Mouse (Mus musculus) adrenal gland, adult (tissue): ENCODE results near the gene Irf6.

ENCODE experiments used
- DNase-seq, 2 experiments: peaks; one replicate each; pipeline ENCODE4 v3.0.0; 2022 to 2023; ENCODE audit warnings: low spot score in 1 of 2; ENCODE audit not compliant: inconsistent age in 2 of 2

The Irf6 gene

DNA sequence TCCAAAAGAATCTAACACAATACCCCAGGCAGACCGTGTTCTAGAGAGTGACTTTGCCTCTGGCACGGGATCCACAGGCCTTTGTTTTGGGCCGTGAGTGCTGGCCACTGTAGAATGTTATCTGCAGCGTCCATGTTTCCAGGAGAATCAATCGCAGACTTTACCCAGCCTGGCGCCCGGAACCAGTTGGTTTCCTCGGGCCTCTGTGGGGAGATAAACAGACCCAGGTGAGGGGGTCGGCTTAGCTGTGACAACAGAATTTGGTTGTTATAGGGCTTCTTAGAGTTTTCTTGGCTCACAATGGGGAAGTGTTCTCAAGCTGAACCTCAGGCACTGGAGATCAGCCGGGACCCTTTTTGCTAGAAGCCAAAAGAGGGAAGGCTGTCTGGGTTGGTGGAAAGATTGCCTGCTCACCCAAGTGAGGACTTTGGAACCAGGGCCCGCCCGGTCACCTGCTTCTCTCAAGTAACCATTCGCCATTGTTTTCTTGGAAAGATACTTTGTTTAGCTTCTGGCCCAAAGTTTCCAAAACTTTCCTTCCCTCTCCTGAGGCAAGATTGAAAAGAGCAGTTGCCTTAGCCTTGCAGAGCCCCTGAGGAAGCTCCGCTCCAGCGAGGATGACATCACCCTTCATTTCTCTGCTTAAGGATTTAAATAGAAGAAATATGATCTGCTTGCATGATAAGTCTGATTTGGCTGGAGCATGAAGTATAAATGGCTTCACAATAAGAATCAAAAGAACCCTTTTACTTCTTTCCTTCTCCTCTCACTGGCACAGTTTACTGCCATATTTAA, 3.6 kb downstream of the Irf6 start:
- DNase-seq: no peak

DNA sequence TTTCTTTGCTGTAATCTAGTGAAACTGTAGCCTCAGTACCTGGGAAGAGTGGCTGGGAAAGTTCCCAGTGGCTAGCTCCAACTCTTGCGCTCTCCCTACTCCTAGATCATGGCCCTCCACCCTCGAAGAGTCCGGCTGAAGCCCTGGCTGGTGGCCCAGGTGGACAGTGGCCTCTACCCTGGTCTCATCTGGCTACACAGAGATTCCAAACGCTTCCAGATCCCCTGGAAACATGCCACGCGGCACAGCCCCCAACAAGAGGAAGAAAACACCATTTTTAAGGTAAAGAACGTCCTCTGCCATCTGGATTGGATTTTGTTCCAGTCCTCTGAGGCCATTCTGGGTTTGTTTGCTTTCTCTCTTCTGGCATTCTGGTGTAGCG, 4.2 kb downstream of the Irf6 start:
- no peak for DNase-seq

DNA sequence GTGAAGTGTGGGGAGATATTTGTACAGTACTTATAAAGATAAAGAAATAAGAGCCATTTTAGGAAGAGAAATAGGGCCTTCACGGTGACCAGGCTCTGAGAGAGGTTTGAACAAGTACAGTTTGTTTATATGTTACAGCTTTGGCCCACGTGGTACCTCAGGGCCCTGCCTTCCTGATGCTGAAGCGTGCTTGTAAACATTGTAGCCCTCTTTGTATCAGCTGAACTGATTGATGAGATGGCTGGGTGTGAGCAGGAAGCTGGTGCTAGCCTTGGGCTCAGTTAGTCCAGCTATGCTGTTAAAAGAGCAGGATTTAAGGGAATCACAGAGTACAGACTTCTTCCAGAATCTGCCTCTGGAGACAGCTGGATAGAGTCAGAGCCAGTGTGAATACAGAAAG, 6.3 kb downstream of the Irf6 start:
- no peak for DNase-seq

DNA sequence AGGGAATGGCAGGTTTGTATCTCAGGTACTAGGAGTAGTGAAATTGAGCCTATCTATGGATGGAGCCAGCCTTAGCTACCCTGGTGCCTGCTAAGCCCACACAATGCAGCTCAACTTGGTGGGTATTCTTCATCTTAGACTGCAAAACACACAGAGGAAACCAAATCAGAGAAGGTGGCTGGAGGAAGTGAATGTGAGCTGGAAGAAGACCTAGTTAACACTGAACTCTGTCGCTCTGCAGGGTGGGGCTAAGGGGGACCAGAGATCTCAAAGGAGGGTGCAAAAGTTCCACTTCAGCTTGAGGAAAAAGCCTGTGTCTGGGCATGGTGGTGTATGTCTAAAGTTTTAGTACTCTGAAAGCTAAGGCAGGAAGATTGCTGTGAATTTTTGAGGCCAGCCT, 6.7 kb downstream of the Irf6 start:
- DNase-seq: no peak

DNA sequence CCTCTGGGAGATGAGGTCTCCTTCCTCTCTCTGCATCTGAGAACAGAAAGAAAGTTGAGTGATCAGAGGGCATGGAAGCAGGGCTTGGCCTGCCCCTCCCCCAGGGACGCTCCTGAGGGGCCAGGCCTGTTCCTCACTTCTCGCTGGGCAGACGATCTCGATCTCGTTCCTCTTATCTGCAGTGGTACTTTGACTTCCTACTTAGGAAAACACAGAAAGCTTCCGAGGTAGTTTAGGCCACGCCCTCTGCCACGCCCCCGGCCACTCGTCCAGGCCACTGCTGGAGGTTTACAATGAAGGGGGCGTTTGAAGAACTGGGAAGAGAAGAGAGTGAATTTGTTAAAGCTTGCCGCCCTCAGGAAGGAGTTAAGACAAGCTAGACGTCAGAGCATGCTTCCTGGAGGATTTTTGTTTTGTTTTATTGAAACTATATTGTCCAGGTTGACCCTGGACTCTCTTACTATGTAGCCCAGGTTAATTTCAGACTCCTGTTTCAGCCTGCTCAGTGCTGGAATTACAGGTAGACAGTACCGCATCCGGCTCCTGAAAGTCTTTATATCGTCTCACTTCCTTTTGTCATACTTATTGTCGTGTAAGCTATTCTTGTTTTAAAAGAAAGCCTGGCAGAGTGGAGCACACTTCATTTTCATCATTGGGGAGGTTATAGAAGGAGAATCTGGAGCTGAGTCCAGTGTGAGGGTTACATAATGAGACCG, 7.6 kb downstream of the Irf6 start:
- DNase-seq: peak; percentile 35 to 66

DNA sequence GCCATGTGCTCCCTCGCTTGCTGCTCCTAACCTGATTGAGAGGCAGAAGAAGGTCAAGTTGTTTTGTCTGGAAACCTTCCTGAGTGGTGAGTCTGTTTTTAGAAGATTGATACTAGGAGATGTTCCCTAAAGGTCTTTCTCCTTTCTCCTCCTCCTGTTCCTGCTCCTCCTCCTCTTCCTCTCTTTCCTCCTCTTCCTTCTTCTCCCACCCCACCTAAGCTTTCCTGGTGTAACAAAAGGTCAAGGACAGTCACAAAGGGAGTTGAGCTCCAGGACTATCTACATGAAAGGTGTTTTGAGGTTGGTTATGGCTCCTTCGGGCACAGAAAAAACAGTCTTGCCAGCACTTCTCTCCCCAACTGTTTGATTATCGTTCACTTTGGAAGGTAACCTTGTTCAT, 14.8 kb downstream of the Irf6 start, which contains the start of gene A130010J15Rik:
Gene A130010J15Rik, plus strand, starts transcription at position 301 of the 400 bp plus-strand sequence.
- DNase-seq: no peak

DNA sequence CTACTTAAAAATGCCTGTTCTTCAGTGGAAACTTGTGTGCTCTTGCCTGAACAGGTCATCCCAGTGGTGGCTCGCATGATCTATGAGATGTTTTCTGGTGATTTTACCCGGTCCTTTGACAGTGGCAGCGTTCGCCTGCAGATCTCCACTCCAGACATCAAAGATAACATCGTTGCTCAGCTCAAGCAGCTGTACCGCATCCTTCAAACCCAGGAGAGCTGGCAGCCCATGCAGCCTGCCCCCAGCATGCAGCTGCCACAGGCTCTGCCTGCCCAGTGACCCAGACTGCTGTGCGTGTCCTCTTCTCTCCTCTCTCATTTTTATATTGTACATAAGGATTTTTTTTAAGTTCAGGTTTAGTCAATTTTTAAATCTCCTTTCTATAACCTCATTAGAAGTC, 16.3 kb downstream of the Irf6 start:
- no peak for DNase-seq

DNA sequence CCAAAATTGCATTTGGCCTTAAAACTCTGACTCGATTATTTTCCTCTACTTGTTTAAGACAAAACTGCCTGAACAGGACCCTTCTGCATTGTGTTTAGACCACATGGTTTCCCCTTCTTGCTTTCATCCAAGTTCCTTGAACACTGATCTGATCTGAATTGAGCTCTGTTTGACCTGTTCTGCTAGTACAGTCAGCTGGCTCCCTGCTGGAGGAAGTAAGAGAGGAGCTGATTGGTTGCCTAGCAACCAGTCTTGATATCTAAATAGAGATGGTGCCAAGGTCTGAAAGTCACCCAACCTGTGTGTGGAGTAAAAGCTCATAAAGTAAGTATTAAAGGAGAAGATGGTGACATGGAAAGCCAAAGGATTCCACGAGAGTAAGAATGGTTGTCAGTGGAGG, 16.9 kb downstream of the Irf6 start:
- DNase-seq: peak in 1 of 2 experiments; percentile 50

DNA sequence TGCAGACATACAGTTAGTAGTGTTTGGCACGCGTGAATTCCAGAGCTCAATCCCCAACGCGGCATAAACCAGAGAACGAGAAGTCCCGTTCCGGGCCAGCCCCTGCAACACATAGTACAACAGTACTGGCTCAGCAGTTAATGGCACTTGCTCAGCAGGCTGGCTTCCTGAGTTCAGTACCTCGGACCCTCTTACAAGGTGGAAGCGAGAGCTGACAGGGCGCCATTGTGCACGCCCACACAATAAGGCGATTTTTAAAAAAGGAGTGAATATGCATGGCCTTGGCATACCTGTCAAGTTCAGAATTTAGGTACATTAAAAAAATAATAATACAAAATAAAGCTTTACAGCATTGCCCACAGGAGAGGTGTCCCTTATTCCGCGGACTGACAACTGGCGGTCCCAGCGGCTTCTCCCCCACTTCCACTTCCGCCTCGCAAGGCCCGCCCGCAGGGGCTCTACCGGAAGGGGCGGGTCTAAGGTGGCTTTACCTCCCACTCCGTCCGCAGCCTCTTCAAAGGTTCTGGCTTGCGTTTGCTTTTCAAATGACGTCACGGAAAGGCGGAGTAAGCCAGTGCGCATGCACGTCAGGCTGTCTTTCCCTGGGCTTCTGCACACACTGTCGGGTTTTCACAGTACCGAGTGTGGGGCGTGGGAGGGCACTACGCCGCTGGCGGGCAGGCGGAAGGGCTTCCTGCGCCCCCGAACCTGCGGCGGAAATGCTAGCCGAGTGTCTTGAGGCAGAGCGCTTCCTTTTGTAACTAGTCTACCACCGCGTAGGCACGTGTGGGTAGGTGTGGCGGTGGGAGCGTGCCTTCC, 20.3 kb downstream of the Irf6 start:
- peak; percentile 97 to 98 for DNase-seq

DNA sequence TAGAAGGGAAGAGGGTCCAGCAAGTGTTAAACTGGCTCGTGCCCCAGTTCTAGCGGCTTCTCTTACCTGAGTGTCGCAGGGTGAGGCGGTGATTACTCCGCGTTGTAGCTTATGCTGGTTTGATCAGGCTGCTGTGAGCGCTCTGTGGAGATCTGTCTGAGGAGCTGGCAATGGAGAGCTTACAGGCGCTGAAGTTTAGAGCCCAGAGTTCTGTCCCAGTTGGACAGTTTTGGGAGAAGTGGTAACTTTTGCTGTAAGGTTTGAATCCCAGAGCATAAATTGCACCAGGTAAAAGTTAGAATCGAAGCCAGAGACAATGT, 20.9 kb downstream of the Irf6 start:
- no peak for DNase-seq

DNA sequence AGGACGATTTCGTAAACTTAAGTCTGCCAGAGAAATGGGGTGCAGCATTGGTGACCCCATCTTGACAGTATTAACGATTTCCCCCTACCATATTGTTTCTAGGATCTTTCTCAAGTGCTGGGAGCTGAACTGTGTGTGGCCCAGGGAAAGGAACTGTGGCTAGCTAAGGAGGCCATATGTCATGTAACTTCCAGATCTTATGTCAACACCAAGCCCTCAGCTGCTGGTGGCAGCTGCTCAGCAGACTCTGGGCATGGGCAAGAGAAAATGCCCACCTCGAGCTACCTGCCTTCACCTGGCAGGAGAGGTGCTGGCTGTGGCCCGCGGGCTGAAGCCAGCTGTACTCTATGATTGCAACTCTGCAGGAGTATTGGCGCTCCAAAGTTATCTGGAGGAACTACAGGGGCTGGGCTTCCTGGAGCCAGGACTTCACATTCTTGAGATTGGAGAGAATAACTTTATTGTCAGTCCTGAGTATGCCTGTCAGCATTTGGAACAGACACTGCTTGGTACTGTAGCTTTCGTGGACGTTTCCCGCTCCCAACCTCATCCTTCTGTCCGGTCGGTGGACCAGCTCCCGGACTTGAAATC, 21.3 kb downstream of the Irf6 start:
- DNase-seq: no peak

DNA sequence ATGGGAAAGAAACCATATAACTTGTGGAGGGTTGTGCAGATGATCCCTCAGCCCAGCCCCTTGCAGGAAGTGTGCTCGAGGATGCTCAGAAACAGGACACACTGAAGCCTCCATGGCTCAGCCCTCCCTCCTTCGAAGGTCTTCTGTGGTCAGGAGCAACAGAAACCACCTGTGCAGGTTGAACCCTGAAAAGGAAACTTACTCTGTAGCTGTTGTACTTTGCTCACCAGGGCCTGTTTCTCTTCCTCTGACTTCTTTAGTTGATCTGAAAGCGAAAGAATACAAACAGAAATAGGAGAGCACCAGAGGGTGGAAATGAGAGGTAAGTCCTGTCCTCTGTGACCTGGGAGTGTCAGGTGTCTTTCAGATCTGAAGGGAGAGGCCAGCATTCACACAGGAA, 28.2 kb downstream of the Irf6 start:
- DNase-seq: no peak

DNA sequence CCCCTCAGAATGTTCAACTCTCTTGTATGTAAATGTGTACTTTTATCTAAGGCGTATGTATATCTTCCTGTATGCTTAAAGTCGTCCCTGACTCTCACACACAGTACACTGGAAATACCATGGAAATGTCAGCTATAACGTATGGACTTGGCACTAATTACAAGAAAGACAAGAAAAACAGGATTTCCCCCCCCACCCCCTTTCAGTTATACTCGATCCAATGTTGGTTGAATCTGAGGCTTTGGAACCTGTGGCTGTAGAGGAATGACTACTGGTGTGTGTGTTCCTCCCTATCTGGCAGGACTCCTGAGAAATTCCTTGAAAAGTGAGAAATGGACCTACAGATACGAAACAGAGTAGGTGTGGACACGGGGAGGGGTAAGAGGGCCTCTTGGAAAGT, 35.3 kb downstream of the Irf6 start:
- DNase-seq: no peak

DNA sequence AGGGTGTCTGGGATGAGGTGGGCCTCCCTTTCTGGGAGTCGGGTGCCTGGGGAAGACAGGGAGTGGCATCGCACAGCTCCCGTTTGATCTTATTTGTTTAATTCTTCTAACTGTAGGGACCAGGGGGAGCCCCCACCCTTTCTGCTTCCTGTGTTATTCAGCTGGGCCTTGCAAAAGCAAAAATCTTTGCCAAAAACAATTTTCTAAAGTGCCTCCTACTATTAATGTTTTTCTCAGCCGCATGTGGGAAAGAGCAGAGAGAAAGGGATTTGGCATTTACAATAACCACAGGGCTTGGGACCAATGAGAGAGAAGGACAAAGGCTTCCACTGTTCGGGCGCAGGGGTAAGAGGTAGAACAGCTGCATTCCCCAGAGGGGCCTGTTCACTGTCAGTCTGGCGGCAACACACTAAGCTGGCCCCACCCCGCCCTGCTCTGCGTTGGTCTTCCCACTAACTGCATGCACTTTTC, 36.3 kb downstream of the Irf6 start:
- peak in 1 of 2 experiments; percentile 39 for DNase-seq

DNA sequence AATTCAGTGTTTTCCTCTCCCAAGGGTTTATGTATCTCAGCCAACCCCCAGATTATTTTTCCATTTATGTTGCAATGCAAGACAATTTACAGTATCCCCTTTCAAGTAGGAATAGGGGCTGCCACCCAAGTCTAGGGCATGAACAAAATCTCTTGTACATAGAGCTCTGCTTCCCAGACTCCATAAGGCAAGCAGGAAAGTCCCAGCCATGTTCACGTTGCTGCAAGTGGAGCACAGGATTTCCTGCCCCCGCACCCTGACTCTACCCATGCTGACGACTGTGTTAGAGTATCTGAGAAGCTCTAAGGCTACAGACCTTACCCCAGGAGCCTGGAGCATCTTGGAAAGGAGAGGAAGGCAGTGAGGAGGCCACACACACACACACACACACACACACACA, 36.9 kb downstream of the Irf6 start:
- no peak for DNase-seq

DNA sequence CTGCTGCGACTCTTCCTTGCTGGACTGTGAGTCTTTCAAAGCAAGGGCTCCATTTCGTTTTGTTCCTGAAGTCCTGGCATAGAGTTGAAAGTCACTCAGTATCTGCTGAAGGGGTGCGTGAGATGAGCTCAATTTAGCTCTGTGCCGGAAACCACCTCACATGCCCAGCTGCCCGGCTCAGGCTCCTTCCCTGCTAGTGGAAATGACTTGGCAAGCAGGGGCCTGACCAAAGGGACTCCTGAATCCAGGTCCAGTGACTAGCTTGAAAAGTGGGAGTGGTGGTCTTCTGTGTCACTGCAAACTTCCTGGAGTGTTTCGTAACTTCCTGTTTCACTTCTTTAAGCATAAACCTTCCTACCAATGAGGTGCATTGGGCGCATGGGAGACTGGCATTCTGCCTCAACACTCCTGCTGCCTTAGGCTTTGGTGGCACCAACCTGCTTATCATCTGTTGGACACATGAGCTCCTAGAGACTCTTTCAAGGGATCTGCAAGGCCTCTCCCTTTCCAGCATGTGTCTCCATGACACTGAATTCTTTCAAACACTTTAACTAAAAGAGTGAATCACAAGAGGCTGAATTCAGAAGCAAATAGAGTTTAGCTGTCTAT, 38.9 kb downstream of the Irf6 start:
- DNase-seq: no peak

DNA sequence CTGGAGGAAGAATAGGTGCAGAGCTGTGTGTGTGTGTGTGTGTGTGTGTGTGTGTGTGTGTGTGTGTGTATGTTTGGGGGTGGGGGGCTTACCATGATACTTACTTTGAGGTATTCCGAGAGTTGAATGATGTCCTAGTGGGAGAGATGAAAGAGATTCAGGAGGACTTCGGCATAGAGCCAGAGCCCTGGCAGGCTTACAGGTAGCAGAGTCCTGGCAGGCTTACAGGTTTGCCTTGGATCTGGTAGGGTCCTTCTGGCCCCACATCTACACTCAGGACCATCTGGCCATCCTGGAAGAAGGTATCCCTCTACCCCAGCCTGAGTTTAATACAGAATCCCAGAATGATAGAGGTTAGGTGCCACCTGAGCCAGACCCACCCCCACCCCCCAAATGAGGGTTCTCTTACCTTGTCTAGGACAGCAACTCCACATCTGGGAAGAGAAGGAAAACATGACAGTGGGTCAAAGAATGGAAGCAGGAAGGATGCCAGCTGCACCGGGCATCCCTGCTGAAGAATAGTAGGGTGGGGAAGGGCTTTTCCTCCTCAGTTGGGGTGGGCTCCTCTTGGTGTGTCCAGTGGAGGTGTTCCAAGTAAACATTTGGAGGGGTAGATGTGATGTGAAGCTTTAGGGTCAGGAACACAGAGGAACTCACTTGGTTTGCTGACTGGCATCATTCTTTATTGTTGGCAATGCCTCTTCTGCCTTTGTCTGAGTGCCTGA, 41.7 kb downstream of the Irf6 start:
- DNase-seq: no peak

DNA sequence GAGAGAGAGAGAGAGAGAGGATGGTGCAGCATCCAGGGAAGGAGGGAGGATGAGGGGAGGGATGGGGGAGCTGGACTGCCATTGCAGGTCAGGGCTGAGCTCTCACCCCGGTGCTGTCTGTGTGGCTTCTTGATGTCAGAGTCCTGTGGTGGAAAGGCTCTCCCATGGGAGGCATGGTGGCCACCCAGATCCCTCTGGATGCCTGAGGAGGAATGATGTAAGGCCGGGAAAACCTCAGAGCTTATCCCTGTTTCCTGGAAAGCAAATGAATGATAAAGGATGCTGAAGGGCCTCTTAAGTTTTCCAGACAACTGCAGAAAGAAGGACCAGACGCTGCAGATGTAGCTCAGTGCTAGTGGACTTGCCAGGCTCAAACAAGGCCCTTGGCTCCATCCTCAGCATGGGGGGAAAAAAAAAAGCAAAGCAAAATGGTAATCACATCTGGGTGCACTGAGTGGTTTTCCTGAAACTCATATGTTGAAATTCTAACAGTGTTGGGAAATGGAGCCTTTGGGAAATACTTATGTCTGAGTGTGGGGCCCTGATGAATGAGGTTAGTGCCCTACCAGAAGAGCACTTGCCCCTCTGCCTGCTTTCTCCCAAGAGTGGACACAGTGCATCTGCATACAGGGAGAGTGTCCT, 42.4 kb downstream of the Irf6 start:
- no peak for DNase-seq

DNA sequence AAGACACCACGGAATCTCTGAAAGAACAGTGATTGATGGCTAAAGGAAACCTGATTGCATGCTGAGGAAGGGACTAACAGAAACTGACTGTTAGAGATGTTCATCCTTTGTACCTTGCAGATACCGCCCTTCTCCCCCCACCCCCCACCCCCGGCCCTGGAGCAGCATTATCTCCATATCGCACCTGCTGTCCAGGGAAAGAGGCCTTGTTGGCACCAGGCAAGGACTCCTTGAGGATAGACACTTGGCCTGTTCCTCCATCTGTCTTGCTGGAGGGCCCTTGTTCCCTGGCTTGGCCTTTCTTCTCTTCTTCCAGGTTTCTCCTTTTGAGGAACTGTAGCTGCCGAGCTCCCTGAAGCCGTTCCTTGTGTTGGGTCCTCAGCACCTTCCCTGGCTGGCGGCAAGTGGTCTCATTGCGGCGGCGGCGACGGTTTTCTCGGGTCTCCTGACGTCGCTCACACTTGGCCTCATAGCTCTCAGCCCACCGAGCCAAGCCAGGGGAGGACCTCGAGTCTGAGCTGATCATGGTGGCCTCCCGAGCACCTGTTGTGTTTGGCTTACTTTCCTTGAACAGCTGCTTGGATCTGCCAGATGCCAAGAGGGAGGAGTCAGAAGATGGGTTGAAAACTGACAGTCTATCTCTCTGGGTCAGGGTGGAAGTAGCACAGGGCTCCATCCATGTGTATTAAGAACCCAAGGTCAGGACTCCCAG, 44.7 kb downstream of the Irf6 start:
- DNase-seq: no peak
